Mouse (Mus musculus): ENCODE results near the gene Arpc5.

Arpc5 gene

GRCm38 (mm10) chr1:152817027-152817769 is 50.9 kb downstream of the Arpc5 start:
- DNase-seq: no peak

GRCm38 (mm10) chr1:152817794-152818193 is 51.5 kb downstream of the Arpc5 start:
- DNase-seq: peak; percentile 29

GRCm38 (mm10) chr1:152819558-152819957 is 53.2 kb downstream of the Arpc5 start:
- DNase-seq: no peak

DNA sequence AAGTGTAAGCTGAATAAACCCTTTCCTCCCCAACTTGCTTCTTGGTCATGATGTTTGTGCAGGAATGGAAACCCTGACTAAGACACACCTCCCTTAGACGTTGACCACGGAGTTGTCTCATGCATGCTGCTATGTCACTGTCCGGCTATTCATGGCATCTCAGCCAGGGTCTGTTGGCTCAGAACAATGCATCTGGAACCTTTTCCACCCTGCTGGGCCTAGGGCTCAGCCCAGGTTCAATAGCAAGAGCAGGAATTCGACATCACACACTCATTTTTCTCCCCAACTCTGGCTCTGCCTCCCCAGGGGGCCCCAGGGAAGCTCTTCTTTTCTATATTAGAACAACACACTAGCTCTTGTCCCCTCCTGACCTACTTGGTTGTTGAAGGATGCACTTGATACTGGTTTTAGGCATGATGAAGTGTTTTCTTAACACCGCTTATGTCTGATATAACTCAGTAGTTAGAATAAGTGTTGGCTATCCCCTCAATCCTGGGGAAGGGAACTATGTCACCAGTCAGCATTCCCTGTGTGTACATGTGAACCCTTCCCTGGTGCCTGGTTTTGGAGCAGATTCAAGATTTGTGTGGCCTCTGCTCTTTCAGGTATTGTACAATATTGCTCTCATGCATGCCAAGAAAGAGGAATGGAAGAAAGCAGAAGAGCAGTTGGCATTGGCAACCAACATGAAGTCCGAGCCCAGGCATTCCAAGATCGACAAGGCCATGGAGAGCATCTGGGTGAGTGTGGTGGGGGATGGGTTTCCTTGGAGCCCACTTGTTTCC is 54.8 kb downstream of the Arpc5 start:
- DNase-seq: no peak

DNA sequence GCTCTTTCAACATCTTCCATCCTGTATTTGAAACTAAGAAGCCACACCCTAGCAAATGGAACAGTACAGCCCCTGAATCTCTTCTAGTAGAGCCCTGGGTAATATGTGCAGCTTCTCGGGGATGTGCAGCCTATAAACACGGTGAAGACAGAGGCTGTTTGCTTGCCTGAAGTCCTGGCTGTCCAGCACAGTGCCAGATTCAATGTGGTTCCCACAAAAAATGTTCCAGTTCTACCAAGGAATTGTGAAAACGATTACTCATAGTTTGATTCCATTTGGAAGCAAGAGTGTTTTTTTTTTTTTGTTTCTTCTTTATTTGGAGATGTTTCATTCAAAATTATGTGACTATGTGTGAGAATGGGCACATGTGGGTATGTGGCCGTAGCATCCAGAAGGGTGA is 55.4 kb downstream of the Arpc5 start:
- no peak for DNase-seq

DNA sequence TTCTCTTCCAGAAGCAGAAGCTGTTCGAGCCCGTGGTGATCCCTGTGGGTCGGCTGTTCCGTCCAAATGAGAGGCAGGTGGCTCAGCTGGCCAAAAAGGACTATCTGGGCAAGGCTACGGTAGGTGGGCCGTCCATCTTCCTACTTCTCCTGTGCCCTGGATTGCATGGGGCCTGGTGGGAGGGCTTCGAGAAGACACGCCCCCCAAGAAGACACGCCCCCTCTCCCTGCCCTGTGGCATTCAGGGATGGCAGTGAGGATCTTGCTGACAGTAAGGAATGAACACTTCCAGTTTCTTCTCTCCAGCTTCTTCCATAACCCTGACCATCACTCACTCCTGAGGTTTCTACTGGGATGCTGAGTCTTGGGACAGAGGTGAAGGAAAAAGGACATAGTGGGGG is 57.9 kb downstream of the Arpc5 start:
- no peak for DNase-seq
